Mouse (Mus musculus) ES-Bruce4 (cell line): ENCODE results near the gene Ankrd34a.

Experiments
- CTCF ChIP-seq: IDR thresholded peaks from one replicate; pipeline ENCODE4 v1.8.1; 2011; ENCODE audit warnings: low read depth, low read length
- EP300 ChIP-seq: IDR thresholded peaks from 2 replicates; pipeline ENCODE4 v1.6.1; 2011; ENCODE audit warnings: low read depth, low read length; ENCODE audit not compliant: insufficient read depth
- POLR2A ChIP-seq: IDR thresholded peaks from one replicate; pipeline ENCODE4 v1.8.1; 2011; ENCODE audit warnings: low read length; ENCODE audit not compliant: insufficient read depth

DNA sequence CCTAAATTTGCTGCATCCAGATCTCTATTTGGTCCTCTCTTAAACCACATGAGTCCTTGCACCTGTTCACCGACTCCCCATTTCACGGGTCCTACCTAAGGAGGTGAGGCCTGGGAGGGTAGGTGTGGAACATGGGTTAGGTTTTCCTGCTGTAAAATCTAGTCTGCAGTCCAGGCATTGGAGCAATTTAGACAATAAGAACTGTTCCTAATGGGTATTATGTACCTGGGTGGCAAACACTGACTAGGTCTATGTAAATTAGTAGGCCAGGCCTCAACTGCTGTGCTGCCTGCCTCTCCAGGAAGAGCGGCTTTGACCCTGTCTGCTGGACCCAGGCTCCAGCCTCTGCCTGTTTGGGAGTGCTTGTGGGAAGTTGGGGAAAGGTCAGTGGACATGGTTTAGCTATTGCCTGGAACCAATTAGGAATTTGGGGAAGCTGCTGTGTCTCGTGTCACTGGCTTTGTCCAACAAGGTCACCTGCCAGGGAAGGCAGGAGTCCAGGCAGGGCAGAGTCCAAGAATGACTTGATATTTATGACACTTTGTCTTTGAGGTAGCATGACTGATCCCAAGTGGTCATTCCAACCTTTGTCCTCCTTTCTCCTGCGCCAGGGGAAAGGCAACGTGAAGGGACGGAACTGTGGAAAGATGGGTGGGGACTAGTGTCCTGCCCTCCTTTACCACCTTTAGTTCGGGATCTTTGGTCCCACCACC lies 21.0 kb upstream of the Ankrd34a start:
- no peak for TF ChIP-seq CTCF
- no peak for TF ChIP-seq EP300
- TF ChIP-seq POLR2A: no peak
